Mouse (Mus musculus): ENCODE data around the gene Zcchc9. TPM values are rescaled to one million over a fixed set of nuclear protein-coding genes. Genes with fewer than 3 reads are reported as not detected.

The Zcchc9 gene
- polyA plus RNA-seq, 1 experiment from 2014 or later = 33.6 TPM

GRCm38 (mm10) chr13:91801726-91802125, 5.8 kb downstream of the Zcchc9 start:
- Histone ChIP-seq H3K4me1 (ENCODE audit: insufficient read depth, low read length) (0 out of 2 replicates have a peak, but pooled peaks cover 4% of the 10 kb centered on the region), H3K9me3 (ENCODE audit: low read length) (no peaks in the 10 kb centered on the region), H3K4me2 (replicated peaks; ENCODE audit: low read depth, low read length) (no peak overlapping the region), H3K27me3 (ENCODE audit: insufficient read depth, low read length) (no peaks in the 10 kb centered on the region), H3K36me3 (ENCODE audit: insufficient read depth, low read length) (peaks cover 52% of the 10 kb centered on the region), H3K4me3 (ENCODE audit: low read length) (no peak overlapping the region), H3K27ac (ENCODE audit: low read length) (no peak overlapping the region), H3K9ac (replicated peaks; ENCODE audit: low read length) (no peak overlapping the region)
- 85% methylated on average over 5 of the region's 5 CpGs for WGBS
- no peak for ATAC-seq (ENCODE audit: low FRiP score, low TSS enrichment)

- 90% methylated on average over 10 of the region's 10 CpGs for WGBS
Observed at GRCm38 (mm10) chr13:91797442-91797841, 10.1 kb downstream of the Zcchc9 start.

DNA sequence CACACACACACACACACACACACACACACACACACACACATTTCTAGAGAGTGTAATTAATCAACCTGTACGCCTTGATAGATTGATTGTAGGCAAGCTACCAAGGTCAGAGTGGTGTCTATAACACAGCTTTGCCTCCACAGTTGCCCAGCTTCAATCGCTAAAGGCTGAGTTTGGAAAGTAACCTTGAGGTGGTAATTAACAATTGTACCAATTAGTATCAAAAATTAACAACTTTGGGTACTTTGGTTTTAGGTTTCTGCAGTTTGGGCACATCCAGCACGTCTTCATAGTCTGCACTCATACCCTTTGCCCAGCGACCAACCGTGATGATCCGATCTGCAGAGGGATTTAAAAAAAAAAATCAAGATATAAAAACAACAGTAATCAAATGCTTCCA, 10.6 kb downstream of the Zcchc9 start:
- H3K36me3 ChIP-seq (ENCODE audit: insufficient read depth, low read length) = peaks cover 48% of the 10 kb centered on the region
- H3K9me3 ChIP-seq (ENCODE audit: low read length) = no peaks in the 10 kb centered on the region
- H3K4me3 ChIP-seq (ENCODE audit: low read length) = no peak overlapping the region
- no peak for ATAC-seq (ENCODE audit: low FRiP score, low TSS enrichment)
- H3K4me2 ChIP-seq (replicated peaks; ENCODE audit: low read depth, low read length) = no peak overlapping the region
- no peaks in the 10 kb centered on the region for H3K27me3 ChIP-seq (ENCODE audit: insufficient read depth, low read length)
- H3K9ac ChIP-seq (replicated peaks; ENCODE audit: low read length) = no peak overlapping the region
- no peaks in the 10 kb centered on the region for H3K4me1 ChIP-seq (ENCODE audit: insufficient read depth, low read length)
- H3K27ac ChIP-seq (ENCODE audit: low read length) = no peak overlapping the region
- 89% methylated on average over 6 of the region's 6 CpGs for WGBS

More at GRCm38 (mm10) chr13:91797442-91797841, 10.1 kb downstream of the Zcchc9 start:
- Histone ChIP-seq H3K9ac (replicated peaks; ENCODE audit: low read length) (no peak overlapping the region), H3K27ac (ENCODE audit: low read length) (no peak overlapping the region), H3K9me3 (ENCODE audit: low read length) (no peaks in the 10 kb centered on the region), H3K4me3 (ENCODE audit: low read length) (no peak overlapping the region), H3K4me2 (replicated peaks; ENCODE audit: low read depth, low read length) (no peak overlapping the region), H3K4me1 (ENCODE audit: insufficient read depth, low read length) (no peaks in the 10 kb centered on the region), H3K36me3 (ENCODE audit: insufficient read depth, low read length) (peaks cover 48% of the 10 kb centered on the region), H3K27me3 (ENCODE audit: insufficient read depth, low read length) (no peaks in the 10 kb centered on the region)
- no peak for ATAC-seq (ENCODE audit: low FRiP score, low TSS enrichment)

- no peaks in the 10 kb centered on the region for H3K4me1 ChIP-seq (ENCODE audit: insufficient read depth, low read length)
- no peak for ATAC-seq (ENCODE audit: low FRiP score, low TSS enrichment)
- no peak overlapping the region for H3K27ac ChIP-seq (ENCODE audit: low read length)
- no peak overlapping the region for H3K4me2 ChIP-seq (replicated peaks; ENCODE audit: low read depth, low read length)
- H3K9ac ChIP-seq (replicated peaks; ENCODE audit: low read length) = no peak overlapping the region
- no peaks in the 10 kb centered on the region for H3K27me3 ChIP-seq (ENCODE audit: insufficient read depth, low read length)
- 94% methylated on average over 6 of the region's 6 CpGs for WGBS
- no peaks in the 10 kb centered on the region for H3K9me3 ChIP-seq (ENCODE audit: low read length)
- H3K36me3 ChIP-seq (ENCODE audit: insufficient read depth, low read length) = peaks cover 48% of the 10 kb centered on the region
- H3K4me3 ChIP-seq (ENCODE audit: low read length) = no peak overlapping the region
Observed at GRCm38 (mm10) chr13:91796003-91796402, 11.5 kb downstream of the Zcchc9 start.

DNA sequence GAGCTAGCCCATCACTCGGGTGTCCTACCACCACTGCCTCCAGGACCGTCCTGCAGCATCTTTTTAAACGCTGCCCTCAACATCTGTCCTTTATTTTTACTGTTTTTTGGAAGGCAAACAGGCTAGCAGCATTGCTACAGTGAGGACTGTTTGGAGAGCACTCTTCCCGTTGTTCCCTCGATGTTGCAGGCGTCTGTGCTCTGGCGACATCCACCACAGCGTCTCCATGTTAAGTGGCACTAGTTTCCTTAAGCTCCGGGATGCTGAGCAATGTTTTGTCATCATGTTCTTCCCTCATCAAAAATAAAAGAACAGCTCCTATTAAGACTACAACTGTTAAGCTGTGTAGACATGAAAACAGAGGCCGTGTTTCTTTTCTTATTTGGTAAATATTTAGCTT, 11.9 kb downstream of the Zcchc9 start:
- Histone ChIP-seq H3K4me1 (ENCODE audit: insufficient read depth, low read length) (no peaks in the 10 kb centered on the region), H3K27me3 (ENCODE audit: insufficient read depth, low read length) (no peaks in the 10 kb centered on the region), H3K4me2 (replicated peaks; ENCODE audit: low read depth, low read length) (no peak overlapping the region), H3K9me3 (ENCODE audit: low read length) (no peaks in the 10 kb centered on the region), H3K36me3 (ENCODE audit: insufficient read depth, low read length) (peaks cover 48% of the 10 kb centered on the region), H3K27ac (ENCODE audit: low read length) (no peak overlapping the region), H3K4me3 (ENCODE audit: low read length) (no peak overlapping the region), H3K9ac (replicated peaks; ENCODE audit: low read length) (no peak overlapping the region)
- WGBS = 94% methylated on average over 10 of the region's 10 CpGs
- ATAC-seq (ENCODE audit: low FRiP score, low TSS enrichment) = no peak

DNA sequence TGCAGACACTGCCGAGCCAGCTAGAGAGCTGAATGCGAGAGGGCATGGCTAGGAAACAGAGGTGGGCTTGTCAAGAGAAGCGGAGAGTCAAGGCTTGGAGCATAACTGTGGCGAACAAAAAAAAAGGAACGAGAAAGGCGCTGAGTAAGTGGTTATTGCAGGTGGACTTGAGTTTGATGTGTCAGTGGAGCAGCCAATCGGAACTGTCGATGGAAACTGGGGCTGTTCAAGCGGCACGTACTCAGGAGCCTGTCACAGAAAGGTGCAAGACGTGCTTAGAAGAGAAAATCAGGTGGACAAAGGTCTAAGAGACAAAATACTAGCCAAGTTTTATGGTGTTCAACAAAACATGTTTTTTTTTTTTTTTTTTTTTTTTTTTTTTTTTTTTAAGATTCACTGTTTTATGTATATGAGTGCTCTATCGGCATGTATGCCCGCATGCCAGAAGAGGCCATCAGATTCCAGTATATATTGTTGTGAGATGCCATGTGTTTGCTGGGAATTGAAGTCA, 12.5 kb downstream of the Zcchc9 start:
- Histone ChIP-seq H3K36me3 (ENCODE audit: insufficient read depth, low read length) (peaks cover 46% of the 10 kb centered on the region), H3K27me3 (ENCODE audit: insufficient read depth, low read length) (no peaks in the 10 kb centered on the region), H3K4me2 (replicated peaks; ENCODE audit: low read depth, low read length) (no peak overlapping the region), H3K9ac (replicated peaks; ENCODE audit: low read length) (no peak overlapping the region), H3K9me3 (ENCODE audit: low read length) (no peaks in the 10 kb centered on the region), H3K4me3 (ENCODE audit: low read length) (no peak overlapping the region), H3K27ac (ENCODE audit: low read length) (no peak overlapping the region), H3K4me1 (ENCODE audit: insufficient read depth, low read length) (no peaks in the 10 kb centered on the region)
- ATAC-seq (ENCODE audit: low FRiP score, low TSS enrichment) = no peak
- WGBS = 92% methylated on average over 13 of the region's 13 CpGs

- Histone ChIP-seq H3K27me3 (ENCODE audit: insufficient read depth, low read length) (no peaks in the 10 kb centered on the region), H3K4me3 (ENCODE audit: low read length) (no peak overlapping the region), H3K9me3 (ENCODE audit: low read length) (no peaks in the 10 kb centered on the region), H3K36me3 (ENCODE audit: insufficient read depth, low read length) (peaks cover 18% of the 10 kb centered on the region; the same call in 1 of the 2 replicates), H3K27ac (ENCODE audit: low read length) (no peak overlapping the region), H3K4me1 (ENCODE audit: insufficient read depth, low read length) (no peaks in the 10 kb centered on the region), H3K4me2 (replicated peaks; ENCODE audit: low read depth, low read length) (no peak overlapping the region), H3K9ac (replicated peaks; ENCODE audit: low read length) (no peak overlapping the region)
- WGBS = 61% methylated on average over 1 of the region's 1 CpGs
- no peak for ATAC-seq (ENCODE audit: low FRiP score, low TSS enrichment)
Observed at GRCm38 (mm10) chr13:91792035-91792434, 15.5 kb downstream of the Zcchc9 start.

- no peaks in the 10 kb centered on the region for H3K9me3 ChIP-seq (ENCODE audit: low read length)
- no peak overlapping the region for H3K4me3 ChIP-seq (ENCODE audit: low read length)
- no peaks in the 10 kb centered on the region for H3K4me1 ChIP-seq (ENCODE audit: insufficient read depth, low read length)
- no peaks in the 10 kb centered on the region for H3K27me3 ChIP-seq (ENCODE audit: insufficient read depth, low read length)
- no peaks in the 10 kb centered on the region for H3K36me3 ChIP-seq (ENCODE audit: insufficient read depth, low read length)
- no peak overlapping the region for H3K4me2 ChIP-seq (replicated peaks; ENCODE audit: low read depth, low read length)
- no peak overlapping the region for H3K27ac ChIP-seq (ENCODE audit: low read length)
- no peak for ATAC-seq (ENCODE audit: low FRiP score, low TSS enrichment)
- no peak overlapping the region for H3K9ac ChIP-seq (replicated peaks; ENCODE audit: low read length)
Observed at GRCm38 (mm10) chr13:91779892-91780291, 27.6 kb downstream of the Zcchc9 start.

DNA sequence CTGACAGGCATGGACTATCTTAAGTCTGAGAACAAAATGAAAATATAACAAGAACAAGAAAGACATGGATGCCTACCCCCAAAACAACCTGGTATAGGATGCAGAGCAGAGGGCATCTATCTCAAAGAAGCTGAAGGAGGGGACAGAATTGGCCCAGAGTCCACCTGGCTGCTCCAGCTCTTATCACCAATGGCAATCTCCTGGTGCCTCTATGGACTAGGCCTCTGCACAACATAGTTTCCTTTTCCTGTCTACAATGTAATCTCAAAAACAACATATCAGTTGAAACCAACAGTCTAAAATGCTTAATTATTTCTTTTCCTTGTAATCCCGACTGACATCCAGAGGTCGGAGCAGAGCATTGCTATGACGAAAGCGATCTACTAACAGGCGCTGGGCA, 29.4 kb downstream of the Zcchc9 start:
- WGBS = 88% methylated on average over 5 of the region's 5 CpGs
- no peaks in the 10 kb centered on the region for H3K27me3 ChIP-seq (ENCODE audit: insufficient read depth, low read length)
- no peak for ATAC-seq (ENCODE audit: low FRiP score, low TSS enrichment)
- H3K4me2 ChIP-seq (replicated peaks; ENCODE audit: low read depth, low read length) = no peak overlapping the region
- H3K36me3 ChIP-seq (ENCODE audit: insufficient read depth, low read length) = no peaks in the 10 kb centered on the region
- no peak overlapping the region for H3K27ac ChIP-seq (ENCODE audit: low read length)
- H3K9me3 ChIP-seq (ENCODE audit: low read length) = no peaks in the 10 kb centered on the region
- H3K4me1 ChIP-seq (ENCODE audit: insufficient read depth, low read length) = no peaks in the 10 kb centered on the region
- H3K9ac ChIP-seq (replicated peaks; ENCODE audit: low read length) = no peak overlapping the region
- no peak overlapping the region for H3K4me3 ChIP-seq (ENCODE audit: low read length)

GRCm38 (mm10) chr13:91768683-91769651, 38.5 kb downstream of the Zcchc9 start:
- Histone ChIP-seq H3K4me3 (ENCODE audit: low read length) (no peak overlapping the region), H3K9ac (replicated peaks; ENCODE audit: low read length) (no peak overlapping the region), H3K27me3 (ENCODE audit: insufficient read depth, low read length) (no peaks in the 10 kb centered on the region), H3K9me3 (ENCODE audit: low read length) (no peaks in the 10 kb centered on the region), H3K36me3 (ENCODE audit: insufficient read depth, low read length) (no peaks in the 10 kb centered on the region), H3K4me1 (ENCODE audit: insufficient read depth, low read length) (no peaks in the 10 kb centered on the region), H3K27ac (ENCODE audit: low read length) (no peak overlapping the region), H3K4me2 (replicated peaks; ENCODE audit: low read depth, low read length) (no peak overlapping the region)
- 77% methylated on average over 9 of the region's 9 CpGs for WGBS
- no peak for ATAC-seq (ENCODE audit: low FRiP score, low TSS enrichment)

All from kidney, embryonic 16.5 days (tissue).